Mouse (Mus musculus): Measurements from ENCODE around the gene Pola1. TPM values are rescaled to one million over a fixed set of nuclear protein-coding genes. Genes with fewer than 3 reads are reported as not detected.

Pola1 gene
- polyA plus RNA-seq, 1 experiment from 2014 or later = 26.2 TPM

DNA sequence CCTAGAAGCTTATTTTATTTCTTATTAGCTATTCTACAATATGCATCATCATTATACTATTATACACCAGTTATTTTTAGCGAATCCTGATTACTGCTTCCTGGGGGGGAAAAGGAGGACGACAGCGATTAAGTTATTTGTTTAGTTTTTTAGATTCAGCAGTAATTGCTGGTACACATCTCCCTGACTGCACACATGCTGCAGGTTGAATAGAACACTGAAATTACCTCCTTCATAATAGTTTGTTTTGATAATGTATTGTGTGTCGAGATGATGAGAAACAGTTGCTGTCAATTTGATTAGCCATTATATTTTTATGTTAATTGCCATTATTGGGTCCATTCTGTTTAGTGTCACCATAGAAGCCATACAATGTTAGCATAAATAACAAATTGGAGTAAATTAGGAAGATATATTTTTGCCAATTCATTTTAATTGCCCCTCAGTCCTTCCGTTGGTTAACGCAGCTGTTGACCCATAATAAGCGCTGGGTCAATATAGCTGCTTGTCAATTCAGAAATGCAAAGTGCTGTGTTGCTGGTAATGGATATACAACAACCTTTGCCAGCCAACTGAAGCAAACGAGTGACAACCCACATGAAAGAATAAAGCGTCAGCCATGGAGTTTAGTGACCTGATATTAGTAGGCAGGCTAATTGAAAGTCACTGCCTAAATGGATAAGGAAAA is 254.5 kb downstream of the Pola1 start:
- H3K27me3 ChIP-seq (ENCODE audit: control insufficient read depth, insufficient read depth, low read length) = no peaks in the 10 kb centered on the region
- H3K4me1 ChIP-seq (ENCODE audit: control insufficient read depth, insufficient read depth, low read length) = no peaks in the 10 kb centered on the region
- no peak overlapping the region for H3K4me3 ChIP-seq (ENCODE audit: low read depth, low read length)
- H3K4me2 ChIP-seq (ENCODE audit: low read depth, severe bottlenecking) = no peak overlapping the region
- no peak overlapping the region for H3K9ac ChIP-seq (ENCODE audit: low read length)
- no peak overlapping the region for H3K27ac ChIP-seq (replicated peaks; ENCODE audit: low read depth, low read length)
- no peaks in the 10 kb centered on the region for H3K36me3 ChIP-seq (ENCODE audit: control insufficient read depth, insufficient read depth, low read length)
- 83% methylated on average over 9 of the region's 9 CpGs for WGBS
- ATAC-seq (ENCODE audit: insufficient number of reproducible peaks, low FRiP score, low TSS enrichment, low read depth) = no peak
- no peak for DNase-seq (ENCODE audit: low spot score)
- H3K9me3 ChIP-seq (ENCODE audit: control insufficient read depth, low read length) = no peaks in the 10 kb centered on the region

DNA sequence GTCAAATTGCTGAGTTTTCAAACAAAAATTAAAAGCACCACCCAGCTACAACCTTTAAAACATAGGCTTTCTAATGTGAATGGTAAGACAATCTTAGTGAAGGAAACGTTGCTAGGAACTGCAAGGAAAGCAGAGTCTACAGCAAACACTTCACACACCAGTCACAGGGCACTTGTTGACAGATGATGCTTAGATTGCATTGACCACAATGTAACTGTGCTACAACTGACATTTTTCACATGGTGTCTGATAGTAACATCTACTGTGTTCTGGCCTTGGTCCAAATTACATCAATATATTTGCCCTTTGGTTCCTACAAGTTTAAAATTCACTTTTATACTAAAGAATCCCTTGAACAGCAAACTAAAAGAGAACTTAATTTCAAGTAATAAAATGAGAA is 258.5 kb downstream of the Pola1 start:
- H3K36me3 ChIP-seq (ENCODE audit: control insufficient read depth, insufficient read depth, low read length) = no peaks in the 10 kb centered on the region
- H3K27ac ChIP-seq (replicated peaks; ENCODE audit: low read depth, low read length) = no peak overlapping the region
- ATAC-seq (ENCODE audit: insufficient number of reproducible peaks, low FRiP score, low TSS enrichment, low read depth) (no peak), DNase-seq (ENCODE audit: low spot score) (no peak)
- H3K4me2 ChIP-seq (ENCODE audit: low read depth, severe bottlenecking) = no peak overlapping the region
- no peak overlapping the region for H3K9ac ChIP-seq (ENCODE audit: low read length)
- no peak overlapping the region for H3K4me3 ChIP-seq (ENCODE audit: low read depth, low read length)
- H3K27me3 ChIP-seq (ENCODE audit: control insufficient read depth, insufficient read depth, low read length) = no peaks in the 10 kb centered on the region
- WGBS = 77% methylated on average over 1 of the region's 1 CpGs
- H3K9me3 ChIP-seq (ENCODE audit: control insufficient read depth, low read length) = no peaks in the 10 kb centered on the region
- no peaks in the 10 kb centered on the region for H3K4me1 ChIP-seq (ENCODE audit: control insufficient read depth, insufficient read depth, low read length)

DNA sequence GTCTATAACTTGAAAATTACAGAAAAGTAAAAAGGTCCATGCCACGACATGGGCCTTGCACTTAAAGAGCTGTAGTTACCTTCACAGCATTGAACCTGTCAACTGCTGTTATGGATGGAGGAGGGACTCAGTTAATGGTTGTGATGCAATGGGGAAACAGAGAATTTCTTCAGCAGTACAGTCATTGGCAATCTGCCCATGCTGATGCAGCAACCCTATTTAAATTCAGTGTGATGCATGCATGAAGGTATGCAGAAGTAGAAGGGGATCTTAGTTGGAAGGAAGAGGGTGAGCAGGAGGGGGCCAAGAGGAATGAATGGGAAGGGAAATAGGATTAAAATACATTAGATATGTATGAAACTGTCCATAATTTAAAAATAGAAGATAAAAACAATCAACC is 262.2 kb downstream of the Pola1 start:
- Histone ChIP-seq H3K4me2 (ENCODE audit: low read depth, severe bottlenecking) (no peak overlapping the region), H3K9me3 (ENCODE audit: control insufficient read depth, low read length) (no peaks in the 10 kb centered on the region), H3K27ac (replicated peaks; ENCODE audit: low read depth, low read length) (no peak overlapping the region), H3K27me3 (ENCODE audit: control insufficient read depth, insufficient read depth, low read length) (no peaks in the 10 kb centered on the region), H3K36me3 (ENCODE audit: control insufficient read depth, insufficient read depth, low read length) (no peaks in the 10 kb centered on the region), H3K4me1 (ENCODE audit: control insufficient read depth, insufficient read depth, low read length) (no peaks in the 10 kb centered on the region), H3K4me3 (ENCODE audit: low read depth, low read length) (no peak overlapping the region), H3K9ac (ENCODE audit: low read length) (no peak overlapping the region)
- 74% methylated on average over 1 of the region's 1 CpGs for WGBS
- DNase-seq (ENCODE audit: low spot score) = no peak
- ATAC-seq (ENCODE audit: insufficient number of reproducible peaks, low FRiP score, low TSS enrichment, low read depth) = no peak

DNA sequence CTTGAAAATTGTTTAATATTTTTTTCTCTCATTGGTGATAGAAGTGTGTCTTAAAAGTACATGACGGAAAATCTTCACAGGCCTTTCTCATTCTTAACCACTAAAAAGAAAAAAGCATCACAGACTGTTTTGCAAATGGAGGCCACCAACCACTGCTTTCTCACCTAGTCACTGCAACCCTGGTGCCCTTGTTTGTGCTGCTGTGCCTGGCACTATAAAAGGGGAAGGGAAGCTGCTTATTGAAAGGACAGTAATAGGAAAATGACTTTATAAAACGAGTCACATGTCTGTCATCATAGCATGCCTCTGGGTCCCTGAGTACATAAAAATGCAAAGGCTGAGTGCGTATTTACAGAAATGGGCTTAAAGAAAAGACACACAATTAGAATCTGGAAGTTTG is 263.7 kb downstream of the Pola1 start:
- Histone ChIP-seq H3K27me3 (ENCODE audit: control insufficient read depth, insufficient read depth, low read length) (no peaks in the 10 kb centered on the region), H3K9me3 (ENCODE audit: control insufficient read depth, low read length) (no peaks in the 10 kb centered on the region), H3K4me2 (ENCODE audit: low read depth, severe bottlenecking) (no peak overlapping the region), H3K4me3 (ENCODE audit: low read depth, low read length) (no peak overlapping the region), H3K4me1 (ENCODE audit: control insufficient read depth, insufficient read depth, low read length) (no peaks in the 10 kb centered on the region), H3K27ac (replicated peaks; ENCODE audit: low read depth, low read length) (no peak overlapping the region), H3K9ac (ENCODE audit: low read length) (no peak overlapping the region), H3K36me3 (ENCODE audit: control insufficient read depth, insufficient read depth, low read length) (no peaks in the 10 kb centered on the region)
- WGBS = 87% methylated on average over 3 of the region's 3 CpGs
- DNase-seq (ENCODE audit: low spot score) (no peak), ATAC-seq (ENCODE audit: insufficient number of reproducible peaks, low FRiP score, low TSS enrichment, low read depth) (no peak)

DNA sequence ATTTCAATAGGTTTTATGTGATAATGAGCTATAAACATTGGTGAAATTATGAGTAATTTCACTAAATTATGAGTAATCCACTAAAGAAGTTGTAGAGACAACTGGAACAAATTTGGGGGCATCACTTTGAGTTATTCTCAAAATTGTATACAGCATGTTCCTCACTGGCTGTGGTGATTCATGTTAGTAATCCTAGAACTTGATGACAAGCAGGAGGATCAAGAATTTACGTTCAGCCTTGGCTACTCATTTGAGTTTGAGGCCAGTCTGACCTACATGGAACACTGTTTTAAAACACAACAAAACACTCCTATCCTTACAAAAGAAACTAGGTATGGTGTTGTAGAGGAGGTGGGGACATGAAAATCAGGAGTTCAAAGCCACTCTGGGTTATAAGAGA is 310.6 kb downstream of the Pola1 start:
- Histone ChIP-seq H3K27me3 (ENCODE audit: control insufficient read depth, insufficient read depth, low read length) (no peaks in the 10 kb centered on the region), H3K4me1 (ENCODE audit: control insufficient read depth, insufficient read depth, low read length) (no peaks in the 10 kb centered on the region), H3K36me3 (ENCODE audit: control insufficient read depth, insufficient read depth, low read length) (no peaks in the 10 kb centered on the region), H3K27ac (replicated peaks; ENCODE audit: low read depth, low read length) (no peak overlapping the region), H3K4me3 (ENCODE audit: low read depth, low read length) (no peak overlapping the region), H3K9ac (ENCODE audit: low read length) (no peak overlapping the region), H3K4me2 (ENCODE audit: low read depth, severe bottlenecking) (no peak overlapping the region), H3K9me3 (ENCODE audit: control insufficient read depth, low read length) (no peaks in the 10 kb centered on the region)
- no peak for DNase-seq (ENCODE audit: low spot score)
- no peak for ATAC-seq (ENCODE audit: insufficient number of reproducible peaks, low FRiP score, low TSS enrichment, low read depth)
- 59% methylated on average over 1 of the region's 1 CpGs for WGBS

DNA sequence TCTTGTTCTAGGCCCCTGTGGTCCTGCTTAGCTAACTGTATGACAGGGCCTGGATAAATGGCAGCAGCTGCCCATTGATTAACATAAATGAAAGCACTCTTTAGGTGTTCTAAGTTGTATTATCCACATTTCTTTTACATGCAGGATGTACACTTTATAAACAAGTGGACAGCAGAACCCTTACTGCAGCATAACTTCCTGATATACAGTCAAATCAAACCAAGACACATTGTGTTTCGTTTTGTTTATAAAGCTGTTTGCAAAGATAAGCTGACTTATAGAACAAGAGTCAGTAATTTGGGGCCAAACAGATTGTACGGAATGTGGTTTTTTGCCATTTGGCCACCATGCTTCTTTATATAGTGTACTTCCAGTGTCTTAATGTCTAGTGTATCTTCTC is 312.0 kb downstream of the Pola1 start:
- Histone ChIP-seq H3K36me3 (ENCODE audit: control insufficient read depth, insufficient read depth, low read length) (no peaks in the 10 kb centered on the region), H3K9me3 (ENCODE audit: control insufficient read depth, low read length) (no peaks in the 10 kb centered on the region), H3K27ac (replicated peaks; ENCODE audit: low read depth, low read length) (no peak overlapping the region), H3K4me3 (ENCODE audit: low read depth, low read length) (no peak overlapping the region), H3K9ac (ENCODE audit: low read length) (no peak overlapping the region), H3K27me3 (ENCODE audit: control insufficient read depth, insufficient read depth, low read length) (no peaks in the 10 kb centered on the region), H3K4me1 (ENCODE audit: control insufficient read depth, insufficient read depth, low read length) (no peaks in the 10 kb centered on the region), H3K4me2 (ENCODE audit: low read depth, severe bottlenecking) (no peak overlapping the region)
- ATAC-seq (ENCODE audit: insufficient number of reproducible peaks, low FRiP score, low TSS enrichment, low read depth) = no peak
- no peak for DNase-seq (ENCODE audit: low spot score)
- 95% methylated on average over 2 of the region's 2 CpGs for WGBS

DNA sequence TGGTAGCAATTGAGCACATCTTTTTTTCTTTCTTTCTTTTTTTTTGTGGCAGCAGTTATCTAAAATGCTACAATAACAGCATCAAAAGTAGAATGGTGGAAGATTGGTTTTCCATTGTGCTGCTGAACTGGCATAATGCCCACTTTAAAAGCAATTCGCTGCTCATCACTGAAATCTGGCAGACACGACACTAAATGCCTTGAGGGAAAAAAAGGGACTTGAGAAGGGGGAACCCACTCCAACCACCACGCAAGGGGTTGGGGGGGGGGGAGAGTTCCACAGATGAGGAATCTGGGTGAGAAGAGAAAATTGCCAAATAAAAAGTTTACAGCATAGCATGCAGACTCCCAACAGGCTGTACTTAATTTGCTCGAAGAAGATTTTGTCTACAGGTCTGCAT is 314.4 kb downstream of the Pola1 start:
- H3K9ac ChIP-seq (ENCODE audit: low read length) = no peak overlapping the region
- H3K9me3 ChIP-seq (ENCODE audit: control insufficient read depth, low read length) = no peaks in the 10 kb centered on the region
- H3K4me2 ChIP-seq (ENCODE audit: low read depth, severe bottlenecking) = no peak overlapping the region
- H3K4me1 ChIP-seq (ENCODE audit: control insufficient read depth, insufficient read depth, low read length) = no peaks in the 10 kb centered on the region
- H3K4me3 ChIP-seq (ENCODE audit: low read depth, low read length) = no peak overlapping the region
- ATAC-seq (ENCODE audit: insufficient number of reproducible peaks, low FRiP score, low TSS enrichment, low read depth) (no peak), DNase-seq (ENCODE audit: low spot score) (no peak)
- H3K27ac ChIP-seq (replicated peaks; ENCODE audit: low read depth, low read length) = no peak overlapping the region
- no peaks in the 10 kb centered on the region for H3K27me3 ChIP-seq (ENCODE audit: control insufficient read depth, insufficient read depth, low read length)
- WGBS = 69% methylated on average over 4 of the region's 4 CpGs
- no peaks in the 10 kb centered on the region for H3K36me3 ChIP-seq (ENCODE audit: control insufficient read depth, insufficient read depth, low read length)

DNA sequence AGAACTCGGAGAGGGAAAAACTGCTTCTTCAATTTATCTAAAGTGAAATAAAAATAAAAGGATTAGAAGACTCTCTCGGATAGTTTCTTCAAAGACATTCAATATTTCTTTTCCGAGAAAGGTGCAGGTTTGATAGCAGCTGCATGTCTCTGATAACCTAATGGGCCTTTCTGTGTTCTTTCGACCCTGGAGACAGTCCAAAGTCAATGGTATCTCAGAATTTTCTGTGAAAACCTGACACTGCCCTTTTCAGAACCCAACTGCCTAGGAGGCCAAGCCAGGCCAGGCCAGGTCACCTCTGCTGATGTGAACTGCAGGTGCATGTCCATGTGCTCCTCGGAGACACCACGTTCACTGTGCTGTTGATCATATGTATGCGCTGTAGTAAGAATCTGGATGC is 326.2 kb downstream of the Pola1 start:
- no peaks in the 10 kb centered on the region for H3K4me1 ChIP-seq (ENCODE audit: control insufficient read depth, insufficient read depth, low read length)
- no peak overlapping the region for H3K27ac ChIP-seq (replicated peaks; ENCODE audit: low read depth, low read length)
- no peak overlapping the region for H3K9ac ChIP-seq (ENCODE audit: low read length)
- H3K36me3 ChIP-seq (ENCODE audit: control insufficient read depth, insufficient read depth, low read length) = no peaks in the 10 kb centered on the region
- no peak overlapping the region for H3K4me3 ChIP-seq (ENCODE audit: low read depth, low read length)
- WGBS = 90% methylated on average over 7 of the region's 7 CpGs
- ATAC-seq (ENCODE audit: insufficient number of reproducible peaks, low FRiP score, low TSS enrichment, low read depth) (no peak), DNase-seq (ENCODE audit: low spot score) (no peak)
- no peaks in the 10 kb centered on the region for H3K9me3 ChIP-seq (ENCODE audit: control insufficient read depth, low read length)
- H3K4me2 ChIP-seq (ENCODE audit: low read depth, severe bottlenecking) = no peak overlapping the region
- peaks cover 15% of the 10 kb centered on the region for H3K27me3 ChIP-seq (ENCODE audit: control insufficient read depth, insufficient read depth, low read length)

DNA sequence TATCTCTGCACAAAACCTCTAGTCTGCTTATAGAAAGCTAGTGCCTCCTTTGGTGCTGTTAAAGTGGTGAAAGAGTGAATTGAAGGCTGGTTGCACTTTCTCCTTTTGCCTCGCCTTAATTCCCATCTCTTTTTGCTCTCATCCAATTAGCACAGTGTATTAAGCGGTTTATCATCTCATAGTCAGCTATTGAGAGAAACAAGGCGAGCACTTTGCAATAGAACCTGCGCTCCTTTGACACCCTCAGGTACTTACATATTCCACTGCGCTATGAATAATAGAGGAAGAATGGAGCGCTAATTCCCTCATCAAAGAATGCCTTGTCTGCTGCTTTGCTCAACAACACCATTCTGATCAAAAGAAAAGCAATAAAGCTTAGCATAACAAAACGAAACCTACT is 330.2 kb downstream of the Pola1 start:
- DNase-seq (ENCODE audit: low spot score) = no peak
- Histone ChIP-seq H3K4me3 (ENCODE audit: low read depth, low read length) (no peak overlapping the region), H3K27me3 (ENCODE audit: control insufficient read depth, insufficient read depth, low read length) (peaks cover 46% of the 10 kb centered on the region), H3K4me2 (ENCODE audit: low read depth, severe bottlenecking) (no peak overlapping the region), H3K9ac (ENCODE audit: low read length) (no peak overlapping the region), H3K27ac (replicated peaks; ENCODE audit: low read depth, low read length) (no peak overlapping the region), H3K36me3 (ENCODE audit: control insufficient read depth, insufficient read depth, low read length) (no peaks in the 10 kb centered on the region), H3K9me3 (ENCODE audit: control insufficient read depth, low read length) (no peaks in the 10 kb centered on the region), H3K4me1 (ENCODE audit: control insufficient read depth, insufficient read depth, low read length) (no peaks in the 10 kb centered on the region)
- ATAC-seq (ENCODE audit: insufficient number of reproducible peaks, low FRiP score, low TSS enrichment, low read depth) = no peak
- 7% methylated on average over 7 of the region's 7 CpGs for WGBS

Measured in limb, embryonic 11.5 days (tissue).